Mouse (Mus musculus): ENCODE results near the gene Ncs1. TPM values are rescaled to one million over a fixed set of nuclear protein-coding genes. Genes with fewer than 3 reads are reported as not detected.

Ncs1 gene
- polyA plus RNA-seq, 3 experiments from 2014 or later, result 0.63 to 1.4 (median 1.4) TPM

Other genes starting within 250 kb of the Ncs1 start
- 100 to 1,000 TPM in 2 of 3 experiments, 10 to 100 TPM in 1; 86.1 to 123 (median 103) TPM for gene Fnbp1, start 103.8 kb upstream of the Ncs1 start, polyA plus RNA-seq (2017; shearing (Covaris generic))
- gene Gpr107, start 93.5 kb upstream of the Ncs1 start, polyA plus RNA-seq (2017; shearing (Covaris generic)), result 10 to 100 TPM; 49.2 to 57.0 (median 50.5) TPM
- gene Hmcn2, start 68.6 kb downstream of the Ncs1 start, polyA plus RNA-seq (2017; shearing (Covaris generic)), result under 1 TPM; 0.20 to 0.54 (median 0.38) TPM
- gene Ass1, start 224.4 kb downstream of the Ncs1 start, polyA plus RNA-seq (2017; shearing (Covaris generic)), result 100 to 1,000 TPM; 342 to 389 (median 381) TPM